Mouse (Mus musculus): ENCODE measurements around the gene Sox13. TPM values are rescaled to one million over a fixed set of nuclear protein-coding genes. Genes with fewer than 3 reads are reported as not detected.

The Sox13 gene
- total and polyA plus RNA-seq, 3 experiments, result 0.03 TPM; not detected in 2

GRCm38 (mm10) chr1:133471086-133471485, 46.9 kb upstream of the Sox13 start:
- Histone ChIP-seq H3K9ac (ENCODE audit: control insufficient read depth, low read depth, low read length, poor library complexity, severe bottlenecking) (no peak overlapping the region), H3K4me3 (ENCODE audit: control insufficient read depth in 1 of 2, insufficient read depth in 1 of 2, low read depth in 2 of 2, low read length in 2 of 2) (no peak overlapping the region), H3K9me3 (replicated peaks; ENCODE audit: insufficient read depth, low read length) (no peaks in the 10 kb centered on the region), H3K36me3 (ENCODE audit: control insufficient read depth in 1 of 2, insufficient read depth in 2 of 2, low read length in 2 of 2) (no peaks in the 10 kb centered on the region), H3K4me1 (ENCODE audit: control insufficient read depth in 1 of 2, insufficient read depth in 2 of 2, low read length in 2 of 2) (no peaks in the 10 kb centered on the region), H3K27me3 (ENCODE audit: control insufficient read depth in 1 of 2, insufficient read depth in 2 of 2, low read length in 2 of 2) (peaks cover 0 to 4% of the 10 kb centered on the region in 2 experiments; a peak in 1 of 4 replicates), H3K79me2 (ENCODE audit: control insufficient read depth, insufficient read depth, low read length, poor library complexity) (no peaks in the 10 kb centered on the region), H3K27ac (ENCODE audit: control insufficient read depth, low read depth, low read length) (no peak overlapping the region)
- no peak for TF ChIP-seq NRF1 (IDR thresholded peaks at IDR 0.05; ENCODE audit: insufficient read depth, low read depth, low read length, poor library complexity, severe bottlenecking)
- no peak for TF ChIP-seq GABPA (IDR thresholded peaks at IDR 0.05; ENCODE audit: low read depth, low read length)
- no peak for TF ChIP-seq CHD1 (IDR thresholded peaks at IDR 0.05; ENCODE audit: low read depth, low read length)
- no peak for TF ChIP-seq ZNF384 (IDR thresholded peaks at IDR 0.05; ENCODE audit: low read depth, low read length)
- no peak for TF ChIP-seq RCOR1 (IDR thresholded peaks at IDR 0.05; ENCODE audit: low read depth, low read length)
- TF ChIP-seq POLR2A (IDR thresholded peaks at IDR 0.05; ENCODE audit: control insufficient read depth in 1 of 2, insufficient read depth in 1 of 2, low read depth in 1 of 2, low read length in 2 of 2, poor library complexity in 1 of 2), result no peak
- DNase-seq (ENCODE audit: low read depth, low spot score), result no peak

- H3K27me3 ChIP-seq (ENCODE audit: control insufficient read depth in 1 of 2, insufficient read depth in 2 of 2, low read length in 2 of 2), result peaks cover 0 to 4% of the 10 kb centered on the region in 2 experiments; a peak in 1 of 4 replicates
Measured at GRCm38 (mm10) chr1:133470242-133471025, 46.3 kb upstream of the Sox13 start.

GRCm38 (mm10) chr1:133469213-133469612, 45.0 kb upstream of the Sox13 start:
- Histone ChIP-seq H3K9ac (ENCODE audit: control insufficient read depth, low read depth, low read length, poor library complexity, severe bottlenecking) (no peak overlapping the region), H3K4me1 (ENCODE audit: control insufficient read depth in 1 of 2, insufficient read depth in 2 of 2, low read length in 2 of 2) (no peaks in the 10 kb centered on the region), H3K27ac (ENCODE audit: control insufficient read depth, low read depth, low read length) (no peak overlapping the region), H3K79me2 (ENCODE audit: control insufficient read depth, insufficient read depth, low read length, poor library complexity) (no peaks in the 10 kb centered on the region), H3K9me3 (replicated peaks; ENCODE audit: insufficient read depth, low read length) (no peaks in the 10 kb centered on the region), H3K27me3 (ENCODE audit: control insufficient read depth in 1 of 2, insufficient read depth in 2 of 2, low read length in 2 of 2) (peaks cover 0 to 4% of the 10 kb centered on the region in 2 experiments; a peak in 1 of 4 replicates), H3K4me3 (ENCODE audit: control insufficient read depth in 1 of 2, insufficient read depth in 1 of 2, low read depth in 2 of 2, low read length in 2 of 2) (no peak overlapping the region), H3K36me3 (ENCODE audit: control insufficient read depth in 1 of 2, insufficient read depth in 2 of 2, low read length in 2 of 2) (no peaks in the 10 kb centered on the region)
- DNase-seq (ENCODE audit: low read depth, low spot score), result no peak
- TF ChIP-seq UBTF (IDR thresholded peaks at IDR 0.05; ENCODE audit: borderline replicate concordance, insufficient read depth, low read depth, low read length) (no peak), MXI1 (IDR thresholded peaks at IDR 0.05; ENCODE audit: low read depth, low read length) (no peak), SIN3A (IDR thresholded peaks at IDR 0.05; ENCODE audit: low read length) (no peak), E2F4 (IDR thresholded peaks at IDR 0.05; ENCODE audit: borderline replicate concordance, low read depth, low read length) (no peak), JUND (IDR thresholded peaks at IDR 0.05; ENCODE audit: low read depth, low read length) (no peak), TAL1 (IDR thresholded peaks at IDR 0.05; ENCODE audit: low read length) (no peak), HCFC1 (IDR thresholded peaks at IDR 0.05; ENCODE audit: low read depth, low read length) (no peak), MAX (IDR thresholded peaks at IDR 0.05; ENCODE audit: low read length) (no peak), TCF12 (IDR thresholded peaks at IDR 0.05; ENCODE audit: low read depth, low read length) (no peak), GABPA (IDR thresholded peaks at IDR 0.05; ENCODE audit: low read depth, low read length) (no peak), NRF1 (IDR thresholded peaks at IDR 0.05; ENCODE audit: insufficient read depth, low read depth, low read length, poor library complexity, severe bottlenecking) (no peak), MYB (IDR thresholded peaks at IDR 0.05; ENCODE audit: low read depth, low read length) (no peak)

More at GRCm38 (mm10) chr1:133470242-133471025, 46.3 kb upstream of the Sox13 start:
- H3K79me2 ChIP-seq (ENCODE audit: control insufficient read depth, insufficient read depth, low read length, poor library complexity), result no peaks in the 10 kb centered on the region
- H3K9ac ChIP-seq (ENCODE audit: control insufficient read depth, low read depth, low read length, poor library complexity, severe bottlenecking), result no peak overlapping the region
- no peaks in the 10 kb centered on the region for H3K36me3 ChIP-seq (ENCODE audit: control insufficient read depth in 1 of 2, insufficient read depth in 2 of 2, low read length in 2 of 2)
- no peaks in the 10 kb centered on the region for H3K9me3 ChIP-seq (replicated peaks; ENCODE audit: insufficient read depth, low read length)
- no peak for DNase-seq (ENCODE audit: low read depth, low spot score)
- TF ChIP-seq ZC3H11A (IDR thresholded peaks at IDR 0.05; ENCODE audit: low read depth, low read length), result no peak
- H3K27ac ChIP-seq (ENCODE audit: control insufficient read depth, low read depth, low read length), result no peak overlapping the region
- no peaks in the 10 kb centered on the region for H3K4me1 ChIP-seq (ENCODE audit: control insufficient read depth in 1 of 2, insufficient read depth in 2 of 2, low read length in 2 of 2)
- H3K4me3 ChIP-seq (ENCODE audit: control insufficient read depth in 1 of 2, insufficient read depth in 1 of 2, low read depth in 2 of 2, low read length in 2 of 2), result no peak overlapping the region
